Mouse (Mus musculus) spleen, adult 18-20 months (tissue): ENCODE results near the gene Sept14.

Source experiments
- DNase-seq, 2 experiments: peaks; one replicate each; pipeline ENCODE4 v3.0.0; 2022; ENCODE audit warnings: mixed read lengths in 2 of 2

The Sept14 gene

DNA sequence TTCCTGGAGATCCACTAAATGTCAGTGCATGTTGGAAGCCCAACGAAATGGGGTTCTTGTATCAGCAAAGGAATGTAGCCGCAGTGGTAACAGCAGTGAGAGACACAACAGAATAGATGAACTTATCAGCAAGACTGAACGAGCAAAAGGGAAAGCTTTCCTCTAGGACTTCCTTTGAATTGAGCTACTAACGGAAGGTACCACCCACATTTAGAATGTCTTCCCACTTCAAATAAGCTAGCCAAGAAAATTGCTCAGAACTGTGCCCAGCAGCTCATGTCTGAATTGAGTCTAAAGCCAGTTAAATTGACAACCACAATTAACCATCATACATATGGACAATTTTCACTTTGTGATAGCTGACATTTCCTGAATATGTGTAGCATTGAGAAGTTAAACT, 40.5 kb downstream of the Sept14 start:
- DNase-seq = no peak

DNA sequence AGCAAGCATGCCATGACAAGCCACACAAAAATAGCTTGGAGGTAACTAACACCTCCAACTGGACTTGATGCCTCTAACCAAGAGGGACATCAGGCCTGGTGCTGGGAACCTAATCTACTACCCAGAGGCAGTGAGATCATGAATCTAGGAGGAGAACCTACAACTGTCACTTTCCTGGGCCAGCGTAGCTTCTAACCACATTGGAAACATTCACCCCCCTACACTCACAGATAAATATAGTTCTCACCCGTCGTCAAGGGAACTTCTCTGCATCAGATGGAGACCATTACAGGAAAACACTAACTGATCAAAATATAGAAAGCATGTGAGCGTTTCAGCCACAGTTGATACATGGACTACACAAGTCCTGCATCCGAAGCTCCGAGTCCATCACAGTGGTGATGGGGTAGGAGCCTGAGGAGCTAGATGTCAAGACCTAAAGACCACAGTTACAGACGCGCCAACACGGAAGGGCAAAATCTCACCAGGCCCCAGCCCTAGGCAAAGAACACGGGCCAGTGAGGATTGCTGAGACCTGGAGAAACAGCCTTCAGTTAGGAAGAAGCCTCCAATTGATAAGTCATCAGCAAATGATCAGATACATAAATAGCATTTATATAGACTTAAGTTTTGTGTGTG, 41.9 kb downstream of the Sept14 start:
- no peak for DNase-seq

DNA sequence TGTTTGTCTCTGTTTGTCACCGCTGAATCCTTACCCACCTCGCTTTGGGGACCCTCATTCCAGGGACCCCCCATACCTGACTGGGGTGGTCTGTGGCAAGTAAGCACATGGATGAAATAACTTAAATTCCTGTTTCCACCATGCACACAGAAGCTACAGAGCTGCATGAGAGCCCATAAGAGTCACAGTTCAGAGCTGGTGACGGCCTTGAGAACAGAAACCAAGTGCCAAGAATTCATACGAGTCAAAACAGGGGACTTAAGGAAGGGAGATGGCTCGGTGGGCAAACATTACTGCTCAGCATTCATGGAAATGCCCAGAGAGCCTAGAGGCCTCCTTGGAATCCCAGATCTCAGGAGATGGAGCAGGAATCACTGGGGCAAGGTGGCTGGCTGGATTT, 44.2 kb downstream of the Sept14 start:
- no peak for DNase-seq

DNA sequence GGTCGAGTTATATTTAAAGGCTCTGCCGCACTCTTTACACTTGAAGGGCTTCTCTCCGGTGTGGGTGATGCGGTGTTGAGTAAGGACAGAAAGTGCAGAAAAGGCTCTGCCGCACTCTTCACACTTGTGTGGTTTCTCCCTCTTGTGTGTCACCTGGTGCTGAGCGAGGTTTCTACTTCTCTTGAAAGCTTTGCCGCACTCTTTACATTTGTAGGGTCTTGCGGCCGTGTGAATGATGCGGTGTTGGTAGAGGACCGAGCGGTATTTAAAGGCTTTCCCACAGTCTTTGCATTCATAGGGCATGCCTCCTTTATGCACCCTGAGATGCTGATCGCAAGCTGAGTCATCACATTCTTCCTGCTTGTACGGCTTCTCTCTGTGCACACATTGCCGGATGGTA, 50.4 kb downstream of the Sept14 start:
- no peak for DNase-seq

DNA sequence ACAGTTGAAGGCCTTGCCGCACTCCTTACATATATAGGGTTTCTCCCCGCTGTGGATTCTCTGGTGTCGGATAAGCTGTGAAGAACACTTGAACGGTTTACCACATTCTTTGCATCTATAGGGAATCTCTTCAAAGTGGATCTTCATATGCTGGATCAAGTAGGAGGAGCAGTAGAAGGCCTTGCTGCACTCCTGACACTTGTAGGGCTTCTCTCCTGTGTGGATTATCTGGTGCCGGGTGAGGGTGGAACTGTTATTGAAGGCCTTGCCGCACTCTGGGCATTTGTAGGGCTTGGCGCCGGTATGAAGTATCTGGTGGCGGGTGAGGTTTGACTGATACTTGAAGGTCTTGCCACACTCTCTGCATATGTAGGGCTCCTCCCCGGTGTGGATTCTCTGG, 51.3 kb downstream of the Sept14 start:
- no peak for DNase-seq

DNA sequence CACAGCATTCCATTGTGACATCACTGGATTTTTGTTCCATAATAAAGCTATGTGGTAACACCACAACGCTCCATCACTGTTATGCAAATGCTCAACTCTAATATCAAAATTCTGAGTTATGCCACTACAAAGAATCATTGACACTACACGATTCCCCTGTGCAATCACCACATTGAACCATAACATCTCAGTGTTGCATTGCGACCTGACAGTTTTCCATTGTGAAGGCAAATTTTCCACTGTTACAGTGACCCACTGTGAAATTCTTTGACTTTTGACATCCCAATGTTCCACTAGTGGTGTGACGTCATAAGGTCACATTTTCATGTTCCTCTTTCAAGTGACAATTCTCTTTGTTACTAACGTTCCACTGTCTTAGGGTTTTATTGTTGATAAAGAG, 57.5 kb downstream of the Sept14 start:
- no peak for DNase-seq
